Mouse (Mus musculus): Measurements from ENCODE around the gene Lrig3.

The Lrig3 gene

DNA sequence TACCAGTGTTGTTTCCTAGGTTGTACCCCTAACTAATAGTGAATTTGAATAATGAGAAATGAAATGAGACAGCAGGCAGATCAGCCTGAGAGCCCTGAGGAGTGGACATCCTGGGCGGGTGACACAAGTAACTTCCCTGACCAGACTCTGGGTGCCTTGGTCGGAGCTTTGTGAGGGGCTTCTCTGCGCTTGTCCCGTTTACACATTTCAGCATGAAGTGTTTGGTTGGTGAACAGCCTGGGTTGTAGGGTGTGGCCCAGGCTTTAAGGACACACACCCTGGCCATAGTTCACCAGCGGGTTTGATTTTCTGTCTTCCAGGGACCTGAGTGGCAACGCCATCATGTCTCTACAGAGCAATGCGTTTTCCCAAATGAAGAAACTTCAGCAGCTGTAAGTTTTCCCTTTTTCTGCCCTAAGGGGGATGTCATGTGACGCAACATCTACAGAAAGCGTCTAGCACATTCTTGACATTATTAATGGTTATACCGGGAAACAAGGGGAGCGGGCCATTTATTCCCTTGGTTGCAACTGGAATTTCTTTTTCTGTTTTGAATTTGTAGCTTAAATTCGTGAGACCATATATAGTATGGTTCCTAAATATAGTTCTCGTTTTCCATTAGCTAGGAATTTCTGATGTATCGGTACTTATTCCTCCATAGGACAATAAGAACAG, 36.2 kb downstream of the Lrig3 start:
- no peak for DNase-seq (ENCODE audit: low read depth)

DNA sequence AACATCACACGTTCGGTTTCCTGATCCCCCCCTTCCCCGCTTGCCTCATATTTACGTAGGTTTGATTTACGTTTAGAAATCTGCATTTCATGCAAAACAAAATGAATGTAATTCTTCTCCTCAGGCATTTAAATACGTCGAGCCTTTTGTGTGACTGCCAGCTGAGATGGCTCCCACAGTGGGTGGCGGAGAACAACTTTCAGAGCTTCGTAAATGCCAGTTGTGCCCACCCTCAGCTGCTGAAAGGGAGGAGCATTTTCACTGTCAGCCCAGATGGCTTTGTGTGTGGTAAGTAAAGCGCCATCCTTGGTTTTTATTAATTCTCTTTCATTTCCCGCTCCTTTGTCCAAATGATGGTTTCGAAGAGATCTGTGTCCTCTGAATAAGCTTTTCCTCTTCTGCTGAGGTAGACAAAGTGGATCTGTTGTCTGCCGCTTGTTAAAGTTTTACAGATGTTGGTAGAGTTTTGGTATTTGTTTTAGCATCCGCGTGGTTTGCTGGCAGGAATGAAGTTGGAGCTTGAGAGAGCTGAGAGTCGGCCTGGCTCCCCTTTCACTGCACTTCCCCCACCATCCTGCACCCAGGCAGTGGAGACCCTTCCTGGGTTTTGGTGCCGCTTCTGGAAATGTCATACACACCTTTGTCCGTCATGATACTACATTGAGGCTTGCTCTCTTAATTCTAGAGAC, 37.0 kb downstream of the Lrig3 start:
- no peak for DNase-seq (ENCODE audit: low read depth)

DNA sequence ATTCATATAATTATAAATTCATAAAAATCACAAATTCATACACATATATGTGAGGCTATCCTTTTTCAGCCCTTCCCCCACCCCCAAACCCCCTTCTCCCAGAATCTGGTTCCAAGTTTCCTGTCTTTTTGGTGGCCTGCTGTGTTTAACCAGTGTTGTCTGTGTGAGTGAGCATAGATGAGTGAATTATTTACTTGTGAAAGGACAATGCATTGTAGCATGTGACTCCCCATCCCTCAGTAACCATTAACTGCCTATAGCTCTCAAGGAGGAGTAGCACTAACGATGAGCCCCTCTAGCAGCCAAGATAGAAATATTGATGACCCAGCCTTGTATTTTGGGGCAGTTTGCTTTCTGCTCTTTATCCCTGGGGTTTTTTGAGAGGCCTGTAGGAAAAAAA, 37.9 kb downstream of the Lrig3 start:
- DNase-seq (ENCODE audit: low read depth): no peak

DNA sequence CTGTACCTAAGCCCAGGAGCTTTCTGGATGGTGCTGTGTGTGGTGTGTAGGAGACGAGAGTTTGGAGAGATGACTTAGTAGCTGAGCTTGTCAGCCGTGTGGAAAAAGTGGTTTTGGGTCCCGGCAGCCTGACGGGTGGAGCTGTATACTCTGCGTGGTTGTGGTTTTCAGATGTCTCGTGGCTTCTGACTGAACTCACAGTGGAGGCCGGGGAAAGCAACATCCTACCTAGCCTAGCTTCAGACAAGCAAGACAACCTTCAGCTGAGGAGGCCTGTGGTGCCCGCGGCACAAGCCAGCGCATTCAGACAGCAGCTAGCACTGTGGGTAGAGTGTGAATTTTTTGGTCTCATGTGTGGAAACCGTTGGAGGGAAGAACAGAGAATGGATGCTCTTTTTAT, 47.7 kb downstream of the Lrig3 start:
- no peak for DNase-seq (ENCODE audit: low read depth)

DNA sequence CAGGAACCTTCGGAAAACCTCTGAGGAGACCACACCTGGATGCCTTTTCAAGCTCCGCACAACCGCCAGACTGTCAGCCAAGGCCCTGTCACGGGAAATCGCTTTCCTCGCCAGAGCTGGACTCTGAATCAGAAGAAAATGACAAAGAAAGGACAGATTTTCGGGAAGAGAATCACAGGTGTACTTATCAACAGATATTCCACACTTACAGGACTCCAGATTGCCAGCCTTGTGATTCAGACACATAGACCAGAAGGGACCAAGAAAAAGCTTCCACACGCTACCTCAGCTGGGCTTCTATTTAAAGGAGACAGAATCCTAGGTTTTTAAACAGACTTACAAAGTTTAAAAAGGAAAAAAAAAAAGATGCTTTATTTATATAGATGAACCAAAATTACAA, 48.7 kb downstream of the Lrig3 start:
- no peak for DNase-seq (ENCODE audit: low read depth)

DNA sequence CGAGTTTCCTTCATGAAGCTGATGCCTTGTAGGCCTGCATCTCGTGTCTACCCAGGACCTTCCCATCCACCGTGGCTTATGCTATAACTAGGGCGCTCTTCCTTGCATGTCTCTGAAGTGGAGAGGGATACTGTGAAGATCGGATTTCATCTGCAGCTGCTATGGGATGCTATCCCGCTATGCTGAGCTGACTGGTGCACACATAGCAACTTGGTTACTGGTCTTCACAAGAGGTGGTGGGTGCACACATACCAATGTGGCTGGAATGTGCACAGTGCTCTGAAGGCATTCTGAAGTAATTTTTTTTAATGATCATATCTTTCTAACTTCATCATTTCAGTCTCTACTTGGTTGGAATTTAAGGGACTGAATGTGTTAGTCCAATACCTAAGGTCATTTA, 49.7 kb downstream of the Lrig3 start:
- no peak for DNase-seq (ENCODE audit: low read depth)

DNA sequence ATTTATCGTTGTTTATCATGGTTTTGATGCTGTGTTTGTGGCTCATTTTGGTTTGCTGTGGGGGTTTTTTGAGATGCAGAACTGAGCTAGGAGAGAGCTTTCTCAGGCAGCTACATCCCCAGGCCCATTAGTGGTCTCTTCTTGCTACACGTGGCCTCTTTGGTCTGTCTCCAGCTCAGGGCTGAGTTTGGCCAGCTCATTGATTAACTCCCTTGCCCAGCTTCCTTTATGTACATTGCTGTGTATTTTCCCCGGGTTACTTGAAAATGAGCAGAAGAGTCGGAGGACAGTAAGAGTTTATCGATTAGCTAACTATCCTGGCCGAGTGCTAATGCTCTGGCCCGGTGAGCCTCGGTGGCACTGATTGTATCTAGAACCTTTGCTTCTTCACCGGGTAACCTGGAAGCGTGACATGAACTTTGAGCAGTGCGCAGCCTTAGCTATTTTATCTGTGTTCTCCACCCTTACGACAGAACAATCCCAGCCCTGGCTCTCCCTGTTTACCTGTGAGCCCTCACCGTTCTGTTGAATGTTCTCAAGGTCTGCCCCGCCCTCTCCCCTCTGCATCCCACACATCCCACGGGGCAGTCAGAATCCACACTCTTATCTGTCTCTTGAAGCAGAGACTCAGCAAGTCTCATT, 53.5 kb downstream of the Lrig3 start:
- DNase-seq (ENCODE audit: low read depth): no peak

DNA sequence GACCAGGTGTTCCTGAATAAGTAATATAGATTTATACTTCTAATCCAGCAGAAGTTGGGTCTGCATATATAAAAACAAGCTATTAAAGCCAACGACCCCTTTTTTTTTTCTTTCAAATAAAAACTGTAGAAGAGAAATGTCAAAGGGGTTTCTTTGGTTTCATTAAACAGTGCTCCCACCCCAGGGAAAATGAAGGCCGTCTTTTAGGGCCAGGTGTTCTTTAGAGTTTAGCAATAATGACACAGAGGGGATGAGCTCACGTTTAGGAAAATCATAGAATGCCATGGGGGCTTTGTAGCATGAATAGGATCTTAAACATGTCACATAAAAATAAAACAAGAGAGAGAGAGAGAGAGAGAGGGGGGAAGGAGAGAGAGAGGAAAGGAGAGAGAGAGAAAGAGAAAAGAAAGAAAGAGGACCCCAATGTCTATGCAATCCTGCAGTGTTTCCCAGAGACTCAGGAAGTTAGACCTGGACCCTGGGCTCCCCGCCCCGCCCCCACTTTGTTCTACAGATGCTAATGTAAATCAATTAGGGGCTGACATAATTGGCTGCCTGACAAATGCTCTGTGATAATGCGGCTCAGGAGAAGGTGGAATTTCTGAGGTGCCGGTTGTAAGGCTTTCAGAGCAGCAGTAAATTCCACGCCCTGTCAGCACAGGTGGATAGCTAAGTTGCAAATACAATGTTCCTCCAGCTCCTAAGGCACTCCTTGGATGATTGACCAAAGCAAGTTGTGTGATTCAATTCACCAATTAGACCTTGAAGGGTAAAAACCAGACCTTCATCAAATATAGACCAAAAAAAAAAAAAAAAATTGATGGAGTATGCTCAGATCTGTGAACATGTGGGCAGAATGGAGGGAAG, 62.8 kb downstream of the Lrig3 start:
- DNase-seq (ENCODE audit: low read depth): no peak

DNA sequence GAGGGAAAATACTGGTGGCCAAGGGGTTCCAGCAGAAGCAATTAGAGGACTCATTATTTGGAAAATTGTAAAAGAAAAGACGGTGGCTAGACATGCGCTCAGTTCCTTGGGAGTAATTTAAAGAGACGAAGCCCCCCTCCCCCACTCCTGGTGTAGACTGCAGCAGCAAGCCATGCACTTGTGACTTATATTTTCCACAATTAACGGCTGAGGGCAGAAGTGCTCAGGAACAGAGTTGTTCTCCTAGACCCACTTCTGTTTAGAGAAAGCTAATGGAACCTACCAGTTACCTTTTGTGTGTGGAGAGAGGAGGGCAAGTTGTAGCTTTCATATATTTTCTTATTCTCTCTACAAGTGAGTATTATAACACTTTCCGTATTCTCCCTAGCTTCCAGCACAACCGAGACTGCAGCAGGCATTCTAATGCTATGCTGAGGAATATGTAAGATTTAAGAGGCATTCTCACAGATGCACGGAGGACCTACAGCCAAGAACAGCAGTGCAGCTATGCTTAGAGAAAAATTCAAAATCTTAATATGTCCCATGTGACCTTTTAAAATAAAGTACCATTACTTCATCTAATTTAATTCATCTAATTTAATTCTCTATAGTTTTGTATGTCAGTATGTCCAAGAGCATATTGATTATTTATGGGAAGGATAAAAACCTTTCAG, 63.6 kb downstream of the Lrig3 start:
- DNase-seq (ENCODE audit: low read depth): no peak

DNA sequence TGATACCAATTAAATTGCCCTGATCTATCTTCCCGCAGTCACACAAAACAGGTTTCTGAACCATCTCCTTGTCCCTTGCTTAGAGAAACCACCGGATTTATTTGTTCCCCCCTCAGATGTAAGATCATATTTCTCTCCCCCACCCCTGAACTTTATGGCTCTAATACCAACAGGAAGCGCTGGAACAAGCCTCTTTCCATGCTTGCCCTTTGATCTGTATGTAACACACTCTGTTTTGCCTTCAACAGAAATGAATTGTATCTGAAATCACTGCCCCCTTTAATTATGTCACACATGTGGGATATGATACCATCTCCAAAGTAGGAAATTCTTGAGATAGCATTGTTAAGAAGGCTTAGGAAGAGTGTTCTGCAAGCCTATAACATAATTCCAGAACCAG, 90.9 kb downstream of the Lrig3 start:
- DNase-seq (ENCODE audit: low read depth): no peak

DNA sequence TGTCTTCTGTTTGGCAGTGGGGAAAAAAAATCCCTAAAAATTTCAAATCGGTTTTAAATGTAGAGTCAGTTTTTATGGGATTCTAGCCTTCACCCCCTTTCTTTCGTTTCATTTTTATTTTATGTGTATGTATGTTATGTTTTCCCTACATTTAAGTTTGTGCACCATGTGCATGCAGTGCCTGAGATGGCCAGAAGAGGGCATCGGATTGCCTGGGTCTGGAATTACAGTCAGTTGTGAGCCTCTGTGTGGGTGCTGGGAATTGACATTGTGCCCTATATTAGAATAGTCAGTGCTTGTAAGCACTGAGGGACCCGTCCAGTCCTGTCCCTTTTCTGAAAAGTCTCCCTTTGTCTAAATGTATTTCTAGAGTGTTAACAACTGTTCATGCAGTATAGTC, 96.8 kb downstream of the Lrig3 start:
- DNase-seq (ENCODE audit: low read depth): no peak
